Mouse (Mus musculus) testis, adult 2 months (tissue): Measurements from ENCODE around the gene Nup205.

ENCODE experiments used
- CTCF ChIP-seq: fragments of 200-500 bp; IDR thresholded peaks from 2 replicates; pipeline ENCODE4 v1.5.1; 2012; ENCODE audit warnings: low read depth, mild to moderate bottlenecking, inconsistent platforms, low read length, moderate library complexity; ENCODE audit not compliant: control insufficient read depth, insufficient read depth, insufficient replicate concordance
- POLR2A ChIP-seq: fragments of 200-500 bp; IDR thresholded peaks from 2 replicates; pipeline ENCODE4 v1.6.1; 2012; ENCODE audit warnings: low read depth, mild to moderate bottlenecking, inconsistent platforms, low read length, moderate library complexity; ENCODE audit not compliant: control insufficient read depth

- TF ChIP-seq CTCF: no peak
- TF ChIP-seq POLR2A: no peak
Measured at GRCm38 (mm10) chr6:35169250-35169649, 8.0 kb upstream of the Nup205 start.
